Mouse (Mus musculus) forebrain, embryonic 11.5 days (tissue): Measurements from ENCODE around the gene Aldh3a2. TPM values are rescaled to one million over a fixed set of nuclear protein-coding genes. Genes with fewer than 3 reads are reported as not detected.
A peak's percentile ranks its signal among the peaks of the same experiment; 100 is the strongest.
"Not testable (repeated sequence)": the region's sequence is repeated elsewhere in the genome, so short reads cannot be mapped to it uniquely, and the experiment has no call there.

Experiments
- ATAC-seq: fragments of 200-750 bp; cut with Nextera tagmentation; replicated peaks from 2 replicates; pipeline ENCODE4 v1.8.0; 2017; ENCODE audit warnings: moderate TSS enrichment; ENCODE audit not compliant: low FRiP score
- DNase-seq: peaks from one replicate; pipeline ENCODE4 v3.0.0-alpha.2; 2017; ENCODE audit warnings: low spot score
- H3K27ac ChIP-seq: fragments of 300-500 bp; sonication (generic); 2 replicates; pipeline ENCODE4 v1.5.1; 2014; ENCODE audit warnings: low read depth, low read length
- H3K27me3 ChIP-seq: fragments of 300-500 bp; sonication (generic); 2 replicates; pipeline ENCODE4 v1.6.1; 2014; ENCODE audit warnings: mild to moderate bottlenecking, low read length, mixed read lengths; ENCODE audit not compliant: control insufficient read depth, insufficient read depth
- H3K36me3 ChIP-seq: fragments of 300-500 bp; sonication (generic); 2 replicates; pipeline ENCODE4 v1.6.1; 2014; ENCODE audit warnings: mild to moderate bottlenecking, low read length, moderate library complexity, mixed read lengths; ENCODE audit not compliant: control insufficient read depth, insufficient read depth
- H3K4me1 ChIP-seq: fragments of 300-500 bp; sonication (generic); replicated peaks from 2 replicates; pipeline ENCODE4 v1.6.1; 2014; ENCODE audit warnings: low read length, mixed read lengths; ENCODE audit not compliant: control insufficient read depth, insufficient read depth
- H3K4me2 ChIP-seq: fragments of 300-500 bp; sonication (generic); 2 replicates; pipeline ENCODE4 v1.6.1; 2014; ENCODE audit warnings: low read depth, mild to moderate bottlenecking, low read length, moderate library complexity, mixed read lengths; ENCODE audit not compliant: severe bottlenecking
- H3K4me3 ChIP-seq: fragments of 300-500 bp; sonication (generic); 2 replicates; pipeline ENCODE4 v1.5.1; 2014; ENCODE audit warnings: low read depth, low read length
- H3K9ac ChIP-seq: fragments of 300-500 bp; sonication (generic); 2 replicates; pipeline ENCODE4 v1.6.1; 2014; ENCODE audit warnings: low read length
- H3K9me3 ChIP-seq: fragments of 300-500 bp; sonication (generic); 2 replicates; pipeline ENCODE4 v1.6.1; 2016; ENCODE audit warnings: low read length, mixed read lengths; ENCODE audit not compliant: control insufficient read depth
- WGBS: fragments of 180-500 bp; shearing (Covaris S2); extraction: QIAGEN DNeasy Blood & Tissue Kit; methylation state at CpG from one replicate; pipeline ENCODE4 v1.1.7; 2014; 5-methylcytosine and 5-hydroxymethylcytosine counted together
- polyA plus RNA-seq: library from polyadenylated mRNA; unstranded; fragments of >200 nt; fragmentation: Nextera tagmentation; extraction: Ambion mirVana; gene quantifications from 2 replicates; pipeline ENCODE4 v1.2.1, GENCODE M21; 2014

Aldh3a2 gene
- 20.9 and 21.8 TPM in 2 replicates for polyA plus RNA-seq

GRCm38 (mm10) chr11:61266551-61267533, at the start of gene Aldh3a2:
TSS of gene Aldh3a2 (minus strand) at chr11:61267464.
- peak within 1 kb of the TSS; percentile 72 for H3K27ac ChIP-seq
- H3K27me3 ChIP-seq: no peaks in the 10 kb centered on the region
- H3K4me3 ChIP-seq: peak within 1 kb of the TSS; percentile 73
- H3K4me2 ChIP-seq: peak within 1 kb of the TSS; percentile 81
- DNase-seq (peak; percentile 96), ATAC-seq (peak; percentile 99)
- WGBS: 1% methylated on average over 58 of the region's 58 CpGs
- no peaks in the 10 kb centered on the region; the same call in 1 of the 2 replicates for H3K36me3 ChIP-seq
- no peaks in the 10 kb centered on the region; the same call in 1 of the 2 replicates for H3K4me1 ChIP-seq
- peak within 1 kb of the TSS; percentile 88 for H3K9ac ChIP-seq
- no peaks in the 10 kb centered on the region for H3K9me3 ChIP-seq

GRCm38 (mm10) chr11:61316864-61317263, 49.6 kb upstream of the Aldh3a2 start:
- ATAC-seq (no peak), DNase-seq (no peak)
- WGBS: 76% methylated on average over 2 of the region's 2 CpGs
- Histone ChIP-seq H3K4me1 (no peaks in the 10 kb centered on the region), H3K27ac (no peak overlapping the region), H3K36me3 (no peaks in the 10 kb centered on the region), H3K9ac (no peak overlapping the region), H3K9me3 (no peaks in the 10 kb centered on the region), H3K4me3 (no peak overlapping the region), H3K27me3 (no peaks in the 10 kb centered on the region), H3K4me2 (no peak overlapping the region)

GRCm38 (mm10) chr11:61310321-61310720, 43.1 kb upstream of the Aldh3a2 start:
- no peak overlapping the region for H3K27ac ChIP-seq
- DNase-seq (no peak), ATAC-seq (no peak)
- 81% methylated on average over 7 of the region's 7 CpGs for WGBS
- H3K4me2 ChIP-seq: no peak overlapping the region
- H3K27me3 ChIP-seq: no peaks in the 10 kb centered on the region
- no peaks in the 10 kb centered on the region for H3K36me3 ChIP-seq
- H3K4me1 ChIP-seq: no peaks in the 10 kb centered on the region
- H3K9ac ChIP-seq: no peak overlapping the region
- H3K9me3 ChIP-seq: no peaks in the 10 kb centered on the region; the same call in none of the 2 replicates
- no peak overlapping the region for H3K4me3 ChIP-seq

GRCm38 (mm10) chr11:61309831-61310230, 42.6 kb upstream of the Aldh3a2 start:
- H3K27ac ChIP-seq: no peak overlapping the region
- no peak overlapping the region for H3K4me3 ChIP-seq
- ATAC-seq (no peak), DNase-seq (no peak)
- H3K27me3 ChIP-seq: no peaks in the 10 kb centered on the region
- no peaks in the 10 kb centered on the region for H3K4me1 ChIP-seq
- H3K9me3 ChIP-seq: no peaks in the 10 kb centered on the region; the same call in none of the 2 replicates
- no peak overlapping the region for H3K9ac ChIP-seq
- 77% methylated on average over 12 of the region's 12 CpGs for WGBS
- H3K36me3 ChIP-seq: no peaks in the 10 kb centered on the region
- H3K4me2 ChIP-seq: no peak overlapping the region

GRCm38 (mm10) chr11:61307795-61308194, 40.5 kb upstream of the Aldh3a2 start:
- 33% methylated on average over 7 of the region's 7 CpGs for WGBS
- Histone ChIP-seq H3K27me3 (no peaks in the 10 kb centered on the region), H3K9me3 (no peaks in the 10 kb centered on the region; the same call in none of the 2 replicates), H3K4me1 (no peaks in the 10 kb centered on the region), H3K4me2 (no peak overlapping the region), H3K9ac (no peak overlapping the region), H3K27ac (no peak overlapping the region), H3K4me3 (no peak overlapping the region), H3K36me3 (no peaks in the 10 kb centered on the region)
- DNase-seq (no peak), ATAC-seq (no peak)

- no peaks in the 10 kb centered on the region; the same call in none of the 2 replicates for H3K9me3 ChIP-seq
- H3K4me2 ChIP-seq: no peak overlapping the region
- H3K9ac ChIP-seq: no peak overlapping the region
- DNase-seq: no peak
- no peak overlapping the region for H3K27ac ChIP-seq
- no peaks in the 10 kb centered on the region for H3K27me3 ChIP-seq
- no peaks in the 10 kb centered on the region for H3K36me3 ChIP-seq
- no peak for ATAC-seq
- 0 out of 2 replicates have a peak, but pooled peaks cover 2% of the 10 kb centered on the region for H3K4me1 ChIP-seq
- H3K4me3 ChIP-seq: no peak overlapping the region
- WGBS: 80% methylated on average over 4 of the region's 4 CpGs
Measured at GRCm38 (mm10) chr11:61305377-61305776, 38.1 kb upstream of the Aldh3a2 start.

- not testable (repeated sequence) for H3K9ac ChIP-seq, H3K27ac ChIP-seq, H3K36me3 ChIP-seq, DNase-seq, H3K27me3 ChIP-seq, H3K9me3 ChIP-seq, H3K4me1 ChIP-seq, H3K4me3 ChIP-seq, H3K4me2 ChIP-seq, ATAC-seq
- WGBS: 94% methylated on average over 6 of the region's 10 CpGs
Measured at GRCm38 (mm10) chr11:61304535-61304934, 37.3 kb upstream of the Aldh3a2 start.

- no peaks in the 10 kb centered on the region for H3K27me3 ChIP-seq
- ATAC-seq (no peak), DNase-seq (peak; percentile 55)
- 10% methylated on average over 14 of the region's 16 CpGs for WGBS
- no peaks in the 10 kb centered on the region; the same call in none of the 2 replicates for H3K9me3 ChIP-seq
- 0 out of 2 replicates have a peak, but pooled peaks cover 2% of the 10 kb centered on the region for H3K4me1 ChIP-seq
- peak overlapping the region; percentile 24; the same call in 1 of the 2 replicates for H3K4me2 ChIP-seq
- no peak overlapping the region for H3K4me3 ChIP-seq
- no peaks in the 10 kb centered on the region for H3K36me3 ChIP-seq
- H3K9ac ChIP-seq: peak overlapping the region; percentile 17; the same call in 1 of the 2 replicates
- H3K27ac ChIP-seq: no peak overlapping the region
Measured at GRCm38 (mm10) chr11:61300716-61301392, 33.6 kb upstream of the Aldh3a2 start.
